Mouse (Mus musculus): ENCODE results near the gene Aatf.

DNA sequence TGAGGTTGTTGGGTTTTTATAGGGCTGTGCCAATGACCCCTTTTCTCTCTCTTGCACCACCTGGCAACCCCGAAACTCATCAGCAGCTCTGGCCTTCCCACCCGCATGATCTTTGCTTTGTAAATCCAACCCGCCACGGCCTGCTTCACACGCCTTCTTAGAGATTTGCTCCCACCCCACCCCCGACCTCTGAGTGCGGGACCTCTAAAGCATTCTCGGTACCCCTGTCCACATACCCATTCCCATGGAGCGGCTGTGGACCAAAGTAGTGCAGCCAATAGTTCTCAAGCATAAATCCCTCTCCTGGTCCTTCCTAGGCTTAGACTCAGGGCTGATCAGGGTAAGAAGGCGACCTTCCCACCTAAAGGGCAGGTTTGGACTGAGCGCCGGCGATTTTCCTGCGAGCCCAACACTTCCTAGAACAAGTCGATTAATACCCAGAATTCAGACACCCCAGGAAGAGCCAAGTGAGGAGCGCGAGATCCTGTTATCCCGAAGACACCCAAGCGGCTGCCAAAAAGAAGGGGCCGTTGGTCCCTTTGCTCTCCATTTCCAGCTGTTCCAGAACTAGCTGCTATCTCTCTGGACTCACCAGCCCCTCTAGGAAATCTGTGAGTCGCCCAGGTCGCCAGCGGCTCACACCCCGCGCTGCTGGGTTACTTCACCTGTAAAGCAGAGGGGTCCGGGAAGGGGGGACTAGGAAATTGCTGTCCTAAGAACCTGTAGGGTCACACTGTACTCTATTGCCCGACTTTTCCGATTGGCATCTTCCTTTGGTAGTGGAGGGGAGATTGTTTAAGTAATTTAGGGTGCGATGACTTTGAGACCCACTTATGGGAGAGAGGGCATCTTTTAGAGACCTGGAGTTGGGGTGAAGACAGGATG is 13.9 kb upstream of the Aatf start:
- TF ChIP-seq GATA1 (IDR thresholded peaks at IDR 0.05; ENCODE audit: low read length), result no peak
- no peak for TF ChIP-seq TAL1 (IDR thresholded peaks at IDR 0.05; ENCODE audit: low read length)

All from erythroblast, embryonic 14.5 days (primary cell).